Mouse (Mus musculus): ENCODE measurements at regions not wholly inside any gene's neighbourhood (a gene's known extent, or its start where the extent isn't known, plus 50 kb on each side); places are given as distances from the start of the nearest gene placed in this dataset.
"Not testable (repeated sequence)": the region's sequence is repeated elsewhere in the genome, so short reads cannot be mapped to it uniquely, and the experiment has no call there.

DNA sequence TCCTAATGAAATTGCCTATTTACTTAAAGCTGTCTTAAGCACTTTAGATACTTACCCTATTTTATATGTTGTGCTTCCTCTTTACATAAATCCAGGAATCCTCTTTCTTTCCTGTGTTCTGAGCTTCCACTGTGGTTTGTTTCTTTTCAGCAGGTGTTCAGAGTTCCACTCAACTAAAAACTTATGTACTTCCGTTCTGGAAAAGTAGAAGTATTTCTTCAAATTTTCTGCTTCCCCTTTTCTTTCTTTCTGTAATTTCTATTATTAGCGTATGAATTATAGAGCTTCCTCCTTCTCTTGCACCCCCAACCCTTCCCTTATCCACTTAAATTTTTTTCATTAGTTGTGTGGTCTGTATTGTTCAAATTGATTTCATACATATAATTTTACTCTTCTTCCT is 165.8 kb upstream of the Nudt12 start:
- no peak for TF ChIP-seq CTCF (IDR thresholded peaks at IDR 0.05; ENCODE audit: borderline replicate concordance, insufficient read depth, low read length)
- no peak for TF ChIP-seq POLR2A (IDR thresholded peaks at IDR 0.05; ENCODE audit: low read depth, low read length)
- Histone ChIP-seq H3K4me1 (ENCODE audit: control insufficient read depth, insufficient read depth, low read length) (no peaks in the 10 kb centered on the region), H3K27ac (ENCODE audit: insufficient read depth, low read length) (no peak overlapping the region), H3K4me3 (ENCODE audit: insufficient read depth, low read length) (no peak overlapping the region)

- Histone ChIP-seq H3K4me1 (ENCODE audit: control insufficient read depth, insufficient read depth, low read length) (no peaks in the 10 kb centered on the region), H3K27ac (ENCODE audit: insufficient read depth, low read length) (no peak overlapping the region), H3K4me3 (ENCODE audit: insufficient read depth, low read length) (no peak overlapping the region)
- 0 out of 2 replicates have a peak, but pooled peaks have one; percentile 9 for TF ChIP-seq CTCF (IDR thresholded peaks at IDR 0.05; ENCODE audit: borderline replicate concordance, insufficient read depth, low read length)
- TF ChIP-seq POLR2A (IDR thresholded peaks at IDR 0.05; ENCODE audit: low read depth, low read length), result no peak
Observed at GRCm38 (mm10) chr17:59156345-59156744, 143.2 kb upstream of the Nudt12 start.

DNA sequence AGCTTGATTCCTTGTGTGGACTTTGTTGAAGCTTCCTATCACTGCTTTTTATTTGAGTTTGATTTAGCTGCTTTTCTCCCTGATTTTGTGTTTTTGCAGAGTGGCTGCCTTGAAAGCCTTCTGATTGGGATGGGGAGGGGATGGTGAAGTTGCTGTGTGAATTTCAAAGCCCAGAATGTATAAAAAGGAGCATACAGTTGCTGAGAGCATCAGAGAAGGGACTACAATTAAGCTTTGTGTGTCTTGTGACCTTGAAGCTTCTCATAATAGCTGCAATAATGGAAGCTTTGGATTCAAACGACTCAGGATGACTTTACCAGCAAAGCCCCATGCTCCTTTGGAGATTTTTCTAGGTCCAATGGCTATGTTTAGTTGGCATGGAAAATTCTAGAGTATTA is 130.6 kb upstream of the Nudt12 start:
- H3K4me3 ChIP-seq (ENCODE audit: insufficient read depth, low read length), result no peak overlapping the region
- no peaks in the 10 kb centered on the region for H3K4me1 ChIP-seq (ENCODE audit: control insufficient read depth, insufficient read depth, low read length)
- H3K27ac ChIP-seq (ENCODE audit: insufficient read depth, low read length), result no peak overlapping the region
- no peak for TF ChIP-seq CTCF (IDR thresholded peaks at IDR 0.05; ENCODE audit: borderline replicate concordance, insufficient read depth, low read length)
- TF ChIP-seq POLR2A (IDR thresholded peaks at IDR 0.05; ENCODE audit: low read depth, low read length), result no peak

- TF ChIP-seq POLR2A (IDR thresholded peaks at IDR 0.05; ENCODE audit: low read depth, low read length), result no peak
- TF ChIP-seq CTCF (IDR thresholded peaks at IDR 0.05; ENCODE audit: borderline replicate concordance, insufficient read depth, low read length), result no peak
- Histone ChIP-seq H3K27ac (ENCODE audit: insufficient read depth, low read length) (no peak overlapping the region), H3K4me3 (ENCODE audit: insufficient read depth, low read length) (no peak overlapping the region), H3K4me1 (ENCODE audit: control insufficient read depth, insufficient read depth, low read length) (no peaks in the 10 kb centered on the region)
Observed at GRCm38 (mm10) chr17:59142995-59143759, 130.0 kb upstream of the Nudt12 start.

GRCm38 (mm10) chr17:59138791-59139190 is 125.6 kb upstream of the Nudt12 start:
- Histone ChIP-seq H3K4me3 (ENCODE audit: insufficient read depth, low read length) (no peak overlapping the region), H3K27ac (ENCODE audit: insufficient read depth, low read length) (no peak overlapping the region), H3K4me1 (ENCODE audit: control insufficient read depth, insufficient read depth, low read length) (no peaks in the 10 kb centered on the region)
- TF ChIP-seq CTCF (IDR thresholded peaks at IDR 0.05; ENCODE audit: borderline replicate concordance, insufficient read depth, low read length) (no peak), POLR2A (IDR thresholded peaks at IDR 0.05; ENCODE audit: low read depth, low read length) (no peak)

DNA sequence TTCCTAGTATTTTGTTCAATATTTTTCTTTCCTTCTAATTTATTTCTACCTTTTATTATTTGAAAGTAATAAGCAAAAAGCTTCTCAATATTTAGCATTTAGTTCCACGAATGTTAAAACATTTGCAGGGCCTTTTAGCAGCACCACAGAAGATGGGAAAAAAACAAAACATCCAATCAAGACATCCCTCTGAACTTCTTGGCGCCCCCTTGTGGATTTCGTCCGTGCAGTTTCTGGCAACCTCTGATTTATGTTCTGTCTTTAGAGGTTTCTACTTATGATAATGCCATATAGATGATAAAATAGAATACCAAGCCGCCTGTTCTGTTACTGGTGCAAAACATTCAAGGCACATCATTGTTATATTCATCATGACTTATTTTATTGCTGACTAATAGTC is 86.2 kb upstream of the Nudt12 start:
- Histone ChIP-seq H3K4me3 (ENCODE audit: insufficient read depth, low read length) (no peak overlapping the region), H3K27ac (ENCODE audit: insufficient read depth, low read length) (no peak overlapping the region), H3K4me1 (ENCODE audit: control insufficient read depth, insufficient read depth, low read length) (no peaks in the 10 kb centered on the region)
- TF ChIP-seq POLR2A (IDR thresholded peaks at IDR 0.05; ENCODE audit: low read depth, low read length), result no peak
- TF ChIP-seq CTCF (IDR thresholded peaks at IDR 0.05; ENCODE audit: borderline replicate concordance, insufficient read depth, low read length), result peak; percentile 31; the same call in 1 of the 2 replicates

GRCm38 (mm10) chr17:59076846-59077245 is 63.7 kb upstream of the Nudt12 start:
- H3K4me3 ChIP-seq (ENCODE audit: insufficient read depth, low read length); H3K4me1 ChIP-seq (ENCODE audit: control insufficient read depth, insufficient read depth, low read length); H3K27ac ChIP-seq (ENCODE audit: insufficient read depth, low read length): not testable (repeated sequence)

DNA sequence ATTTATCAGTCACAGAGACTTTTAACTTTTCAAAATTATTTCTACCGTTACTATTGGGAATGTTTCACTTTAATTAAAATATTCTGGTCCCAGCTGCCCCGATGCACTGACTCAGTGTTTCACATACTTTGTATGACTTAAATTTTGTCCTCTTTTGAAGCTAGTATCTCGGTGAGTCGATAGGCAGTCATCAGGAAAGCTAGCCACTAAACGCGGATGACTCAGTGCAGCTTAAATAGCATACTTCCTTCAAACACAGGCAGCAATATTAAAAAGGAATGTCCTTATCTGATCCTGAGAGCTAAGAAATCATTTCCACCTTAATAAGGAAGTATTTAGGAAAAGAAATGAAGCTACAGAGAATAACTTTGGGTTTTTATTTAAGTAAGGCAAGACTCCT is 63.2 kb upstream of the Nudt12 start:
- peak overlapping the region; percentile 96 for H3K27ac ChIP-seq (ENCODE audit: insufficient read depth, low read length)
- H3K4me1 ChIP-seq (ENCODE audit: control insufficient read depth, insufficient read depth, low read length); H3K4me3 ChIP-seq (ENCODE audit: insufficient read depth, low read length): not testable (repeated sequence)
